Mouse (Mus musculus) kidney, postnatal 14 days (tissue): ENCODE data around the gene Skap1.
A peak's percentile ranks its signal among the peaks of the same experiment; 100 is the strongest.

Experiments
- DNase-seq: peaks from one replicate; pipeline ENCODE4 v3.0.0; 2022; ENCODE audit warnings: mixed read lengths

Skap1 gene

GRCm38 (mm10) chr11:96466382-96466781 is 2.0 kb downstream of the Skap1 start:
- DNase-seq, result no peak

- no peak for DNase-seq
These were observed 2.6 kb downstream of the Skap1 start for GRCm38 (mm10) chr11:96466987-96467386.

GRCm38 (mm10) chr11:96468048-96468745 is 3.8 kb downstream of the Skap1 start:
- no peak for DNase-seq

- DNase-seq, result no peak
These were observed 18.3 kb downstream of the Skap1 start for GRCm38 (mm10) chr11:96482711-96483110.

GRCm38 (mm10) chr11:96483179-96483578 is 18.8 kb downstream of the Skap1 start:
- no peak for DNase-seq

- no peak for DNase-seq
These were observed 34.1 kb downstream of the Skap1 start for GRCm38 (mm10) chr11:96498481-96498880.

- DNase-seq, result no peak
These were observed 36.6 kb downstream of the Skap1 start for GRCm38 (mm10) chr11:96501042-96501441.

- DNase-seq, result no peak
These were observed 38.6 kb downstream of the Skap1 start for GRCm38 (mm10) chr11:96502948-96503347.

GRCm38 (mm10) chr11:96504509-96505119 is 40.2 kb downstream of the Skap1 start:
- DNase-seq, result no peak

- DNase-seq, result no peak
These were observed 41.4 kb downstream of the Skap1 start for GRCm38 (mm10) chr11:96505841-96506240.

- no peak for DNase-seq
These were observed 50.8 kb downstream of the Skap1 start for GRCm38 (mm10) chr11:96515164-96515563.

- no peak for DNase-seq
These were observed 60.1 kb downstream of the Skap1 start for GRCm38 (mm10) chr11:96524541-96524940.

GRCm38 (mm10) chr11:96526137-96526621 is 61.8 kb downstream of the Skap1 start:
- DNase-seq, result peak; percentile 37

GRCm38 (mm10) chr11:96531757-96532433 is 67.5 kb downstream of the Skap1 start:
- DNase-seq, result no peak

GRCm38 (mm10) chr11:96534531-96534930 is 70.1 kb downstream of the Skap1 start:
- DNase-seq, result no peak

- peak; percentile 65 for DNase-seq
These were observed 71.8 kb downstream of the Skap1 start for GRCm38 (mm10) chr11:96536146-96536545.

- peak; percentile 55 for DNase-seq
These were observed 77.6 kb downstream of the Skap1 start for GRCm38 (mm10) chr11:96542003-96542402.

GRCm38 (mm10) chr11:96542561-96542960 is 78.2 kb downstream of the Skap1 start:
- DNase-seq, result peak; percentile 67

GRCm38 (mm10) chr11:96546428-96546827 is 82.0 kb downstream of the Skap1 start:
- DNase-seq, result no peak

- DNase-seq, result peak; percentile 55
These were observed 86.7 kb downstream of the Skap1 start for GRCm38 (mm10) chr11:96550960-96551703.

- peak; percentile 64 for DNase-seq
These were observed 88.7 kb downstream of the Skap1 start for GRCm38 (mm10) chr11:96553091-96553490.

GRCm38 (mm10) chr11:96560229-96560628 is 95.8 kb downstream of the Skap1 start:
- DNase-seq, result no peak

- DNase-seq, result no peak
These were observed 99.7 kb downstream of the Skap1 start for GRCm38 (mm10) chr11:96564088-96564487.
